Mouse (Mus musculus) right cerebral cortex, postnatal 36 days (tissue): ENCODE data around the gene Zfp423.

Source experiments
- DNase-seq, 2 experiments: peaks; one replicate each; pipeline ENCODE4 v3.0.0; 2022; ENCODE audit warnings: low spot score in 2 of 2, mixed read lengths in 1 of 2

The Zfp423 gene

GRCm38 (mm10) chr8:87952298-87952697, 7.1 kb downstream of the Zfp423 start:
- DNase-seq, result no peak

GRCm38 (mm10) chr8:87944225-87944934, 15.0 kb downstream of the Zfp423 start:
- no peak for DNase-seq

- peak in 1 of 2 experiments; percentile 16 for DNase-seq
Observed at GRCm38 (mm10) chr8:87943651-87944091, 15.7 kb downstream of the Zfp423 start.

GRCm38 (mm10) chr8:87940646-87941045, 18.7 kb downstream of the Zfp423 start:
- no peak for DNase-seq

- no peak for DNase-seq
Observed at GRCm38 (mm10) chr8:87939308-87939936, 20.0 kb downstream of the Zfp423 start.

- DNase-seq, result peak in 1 of 2 experiments; percentile 37
Observed at GRCm38 (mm10) chr8:87938351-87939232, 20.8 kb downstream of the Zfp423 start.

- DNase-seq, result no peak
Observed at GRCm38 (mm10) chr8:87937211-87937610, 22.2 kb downstream of the Zfp423 start.

- DNase-seq, result no peak
Observed at GRCm38 (mm10) chr8:87935088-87935680, 24.2 kb downstream of the Zfp423 start.

GRCm38 (mm10) chr8:87934175-87934574, 25.2 kb downstream of the Zfp423 start:
- no peak for DNase-seq

GRCm38 (mm10) chr8:87933752-87934151, 25.6 kb downstream of the Zfp423 start:
- no peak for DNase-seq

- no peak for DNase-seq
Observed at GRCm38 (mm10) chr8:87928857-87929256, 30.5 kb downstream of the Zfp423 start.

GRCm38 (mm10) chr8:87927034-87927830, 32.2 kb downstream of the Zfp423 start:
- no peak for DNase-seq

GRCm38 (mm10) chr8:87926098-87926890, 33.1 kb downstream of the Zfp423 start:
- DNase-seq, result no peak

- DNase-seq, result no peak
Observed at GRCm38 (mm10) chr8:87922936-87923335, 36.5 kb downstream of the Zfp423 start.

GRCm38 (mm10) chr8:87922446-87922845, 36.9 kb downstream of the Zfp423 start:
- DNase-seq, result no peak

GRCm38 (mm10) chr8:87918004-87918403, 41.4 kb downstream of the Zfp423 start:
- peak; percentile 4 to 16 for DNase-seq

- DNase-seq, result no peak
Observed at GRCm38 (mm10) chr8:87915763-87916162, 43.6 kb downstream of the Zfp423 start.

GRCm38 (mm10) chr8:87914247-87914967, 45.0 kb downstream of the Zfp423 start:
- no peak for DNase-seq

GRCm38 (mm10) chr8:87908940-87909339, 50.5 kb downstream of the Zfp423 start:
- DNase-seq, result peak in 1 of 2 experiments; percentile 11
